Mouse (Mus musculus) liver, embryonic 13.5 days (tissue): ENCODE data around the gene Gabra5. TPM values are rescaled to one million over a fixed set of nuclear protein-coding genes. Genes with fewer than 3 reads are reported as not detected.

Experiments used
- ATAC-seq: fragments of 200-750 bp; cut with Nextera tagmentation; 2 replicates; pipeline ENCODE4 v1.8.0; 2017; ENCODE audit warnings: low read depth, mild to moderate bottlenecking, moderate number of reproducible peaks, moderate library complexity
- DNase-seq: peaks from one replicate; pipeline ENCODE4 v3.0.0; 2022
- H3K27ac ChIP-seq: fragments of 300-500 bp; sonication (generic); 2 replicates; pipeline ENCODE4 v1.5.1; 2015; ENCODE audit warnings: moderate library complexity, mild to moderate bottlenecking, inconsistent platforms
- H3K27me3 ChIP-seq: fragments of 300-500 bp; sonication (generic); 2 replicates; pipeline ENCODE4 v1.6.1; 2015; ENCODE audit warnings: mild to moderate bottlenecking, inconsistent platforms
- H3K36me3 ChIP-seq: fragments of 300-500 bp; sonication (generic); 2 replicates; pipeline ENCODE4 v1.6.1; 2015; ENCODE audit warnings: mild to moderate bottlenecking, inconsistent platforms
- H3K4me1 ChIP-seq: fragments of 300-500 bp; sonication (generic); replicated peaks from 2 replicates; pipeline ENCODE4 v1.6.1; 2015; ENCODE audit warnings: inconsistent platforms
- H3K4me2 ChIP-seq: fragments of 300-500 bp; sonication (generic); 2 replicates; pipeline ENCODE4 v1.6.1; 2015; ENCODE audit warnings: inconsistent platforms, mild to moderate bottlenecking, moderate library complexity
- H3K4me3 ChIP-seq: fragments of 300-500 bp; sonication (generic); replicated peaks from 2 replicates; pipeline ENCODE4 v1.5.1; 2015; ENCODE audit warnings: mild to moderate bottlenecking, inconsistent platforms
- H3K9ac ChIP-seq: fragments of 300-500 bp; sonication (generic); 2 replicates; pipeline ENCODE4 v1.6.1; 2015; ENCODE audit warnings: mild to moderate bottlenecking, inconsistent platforms
- H3K9me3 ChIP-seq: fragments of 300-500 bp; sonication (generic); replicated peaks from 2 replicates; pipeline ENCODE4 v1.6.1; 2016; ENCODE audit warnings: inconsistent platforms
- WGBS: fragments of 180-500 bp; shearing (Covaris S2); methylation state at CpG from one replicate; pipeline ENCODE4 v1.1.7; 2015; ENCODE audit not compliant: insufficient replicate concordance; 5-methylcytosine and 5-hydroxymethylcytosine counted together
- polyA plus RNA-seq: library from polyadenylated mRNA; unstranded; fragments of >200 nt; fragmentation: Nextera tagmentation; extraction: Ambion mirVana; gene quantifications from 2 replicates; pipeline ENCODE4 v1.2.1, GENCODE M21; 2015

Gabra5 gene
- polyA plus RNA-seq, 1 experiment from 2014 or later, result not detected

DNA sequence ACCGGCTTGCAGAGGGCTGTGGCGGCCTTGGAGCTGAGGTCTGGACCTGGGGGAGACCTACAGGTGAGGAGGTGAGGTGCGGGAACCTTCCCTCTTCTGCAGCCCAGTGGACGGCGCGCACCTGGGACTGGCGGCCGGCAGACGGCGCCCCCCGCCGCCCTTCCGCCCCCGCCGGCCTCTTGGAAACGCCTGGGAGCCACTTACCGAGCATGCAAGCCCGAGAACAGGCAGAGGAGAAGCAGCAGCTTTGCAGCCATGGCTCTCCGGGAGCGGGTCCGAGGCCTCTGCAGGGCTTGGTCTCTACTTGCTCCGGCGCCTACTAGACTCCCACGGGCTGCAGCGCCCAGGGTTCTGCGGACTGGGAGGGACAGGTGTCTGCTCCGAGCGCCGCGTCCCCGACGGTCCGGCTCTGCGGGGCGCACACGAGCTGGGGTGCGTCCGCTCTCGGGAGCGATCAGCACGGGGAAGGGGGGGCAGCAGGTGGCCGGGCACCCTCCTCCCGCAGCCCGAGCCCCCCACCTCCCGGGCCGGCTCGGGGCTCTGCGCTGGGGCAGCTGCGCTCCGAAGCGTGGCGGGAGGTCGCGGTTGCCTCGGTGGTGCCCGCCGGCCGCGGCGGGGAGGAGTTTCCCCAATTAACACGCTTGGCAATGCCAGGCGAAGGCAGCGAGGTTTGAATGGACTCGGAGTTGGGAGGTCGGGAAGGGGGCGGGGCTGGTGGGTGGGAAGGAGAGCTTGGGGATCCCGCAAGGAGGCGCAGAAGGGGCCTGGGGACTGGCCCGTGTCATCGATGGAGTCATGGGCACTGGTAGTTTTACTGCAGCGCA lies 123.1 kb downstream of the Gabra5 start, which contains the start of gene Gabrg3:
TSS of gene Gabrg3 (minus strand) at position 672 of the 824 bp plus-strand sequence.
- Histone ChIP-seq H3K4me2 (peak within 1 kb of the TSS; percentile 51), H3K9ac (no peak within 1 kb of the TSS), H3K27me3 (peaks cover 28% of the 10 kb centered on the region), H3K36me3 (no peaks in the 10 kb centered on the region), H3K9me3 (no peaks in the 10 kb centered on the region), H3K4me3 (peak within 1 kb of the TSS; percentile 35), H3K4me1 (no peaks in the 10 kb centered on the region), H3K27ac (no peak within 1 kb of the TSS)
- no peak for DNase-seq
- ATAC-seq, result no peak
- 2% methylated on average over 65 of the region's 71 CpGs for WGBS

DNA sequence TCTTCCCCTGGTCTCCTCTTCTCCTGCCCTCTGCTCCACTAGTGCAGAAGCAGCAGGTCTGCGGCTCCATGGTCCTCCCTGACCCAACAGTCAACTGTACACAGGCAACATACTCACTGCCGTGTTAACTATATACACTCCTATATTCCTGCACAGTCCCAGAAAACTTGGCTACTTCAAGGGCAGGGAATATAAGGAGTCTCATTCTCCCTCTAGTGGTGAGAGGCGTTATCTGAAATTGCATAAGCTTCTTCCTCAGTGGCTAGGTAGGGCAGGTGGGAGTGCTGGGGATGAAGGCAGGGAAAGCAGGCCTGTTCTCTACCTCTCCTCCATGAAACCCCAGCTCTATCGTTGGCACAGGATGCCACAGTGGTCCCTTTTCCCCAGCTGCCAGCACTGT lies 125.7 kb downstream of the Gabra5 start:
- DNase-seq (no peak), ATAC-seq (no peak)
- no peak overlapping the region for H3K4me2 ChIP-seq

DNA sequence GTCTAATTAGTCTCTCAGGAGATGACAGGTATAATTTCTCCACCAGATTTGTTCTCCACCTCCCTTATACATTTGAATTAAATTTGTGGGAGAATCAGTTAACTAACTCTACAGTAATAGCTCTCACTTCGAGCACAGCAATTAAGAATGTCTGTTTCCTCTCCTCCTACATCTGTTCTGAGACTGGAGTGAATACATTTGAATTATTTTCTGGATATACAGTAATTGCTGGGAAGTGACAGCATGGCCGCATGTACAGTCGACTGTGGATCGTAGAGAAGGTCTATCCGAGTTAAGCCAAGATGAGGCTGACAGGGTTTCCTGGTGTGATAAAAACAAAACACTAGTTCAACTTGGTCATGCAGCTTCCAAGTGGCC lies 143.9 kb downstream of the Gabra5 start:
- H3K27ac ChIP-seq, result no peak overlapping the region
- H3K27me3 ChIP-seq, result no peaks in the 10 kb centered on the region
- DNase-seq (no peak), ATAC-seq (no peak)
- no peak overlapping the region for H3K4me3 ChIP-seq
- no peaks in the 10 kb centered on the region for H3K36me3 ChIP-seq
- H3K9ac ChIP-seq, result no peak overlapping the region
- no peaks in the 10 kb centered on the region for H3K4me1 ChIP-seq
- H3K4me2 ChIP-seq, result no peak overlapping the region
- no peaks in the 10 kb centered on the region for H3K9me3 ChIP-seq
- WGBS, result 53% methylated on average over 5 of the region's 5 CpGs

More for the DNA sequence above, 125.7 kb downstream of the Gabra5 start:
- peaks cover 28% of the 10 kb centered on the region for H3K27me3 ChIP-seq
- H3K36me3 ChIP-seq, result no peaks in the 10 kb centered on the region
- H3K9ac ChIP-seq, result no peak overlapping the region
- no peaks in the 10 kb centered on the region for H3K4me1 ChIP-seq
- no peak overlapping the region for H3K27ac ChIP-seq
- no peak overlapping the region for H3K4me3 ChIP-seq
- H3K9me3 ChIP-seq, result no peaks in the 10 kb centered on the region
- WGBS, result 31% methylated on average over 4 of the region's 4 CpGs

DNA sequence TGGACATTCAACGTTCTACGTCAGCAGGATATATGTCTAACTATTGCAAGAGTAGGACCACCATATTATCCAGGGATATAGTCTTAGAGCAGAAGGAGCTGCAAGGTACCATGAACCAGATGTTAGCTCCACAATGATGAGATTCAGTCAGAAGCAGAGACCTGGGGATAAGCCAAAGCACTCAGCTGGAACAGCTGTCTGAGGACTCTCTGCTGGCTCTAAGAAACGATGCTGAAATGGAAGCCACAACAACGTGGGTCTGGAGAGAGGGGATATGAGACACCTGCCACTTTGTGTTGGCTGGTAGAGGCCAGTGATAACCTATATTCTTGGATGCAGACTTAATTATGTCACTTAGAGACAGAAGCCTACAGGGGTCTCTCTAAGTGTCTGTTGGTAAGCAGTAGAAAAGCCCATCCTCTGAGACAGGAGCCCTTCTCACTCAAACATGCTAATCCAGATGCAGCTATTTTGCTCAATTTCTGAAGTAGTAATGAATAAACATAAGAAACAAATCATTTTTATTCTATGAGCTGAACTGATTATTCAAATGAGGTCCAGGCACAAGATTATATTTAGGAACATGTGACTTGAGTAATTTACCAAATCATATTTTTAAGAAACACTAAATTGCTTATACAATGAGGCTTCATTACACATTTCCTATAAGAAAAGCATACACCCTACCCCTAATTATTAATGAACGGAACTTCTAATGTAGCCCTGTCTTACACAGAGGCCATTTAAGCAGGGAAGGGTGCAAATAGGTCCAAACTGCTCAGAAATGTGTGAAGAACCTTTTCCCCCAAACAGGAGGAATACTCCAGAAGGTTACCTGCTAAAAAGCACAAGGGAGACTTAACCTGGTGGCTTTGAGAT lies 144.5 kb downstream of the Gabra5 start:
- DNase-seq (no peak), ATAC-seq (no peak)
- Histone ChIP-seq H3K9me3 (no peaks in the 10 kb centered on the region), H3K27ac (no peak overlapping the region), H3K36me3 (no peaks in the 10 kb centered on the region), H3K9ac (no peak overlapping the region), H3K4me2 (no peak overlapping the region), H3K4me1 (no peaks in the 10 kb centered on the region), H3K4me3 (no peak overlapping the region), H3K27me3 (no peaks in the 10 kb centered on the region)
- WGBS, result 56% methylated on average over 5 of the region's 5 CpGs

DNA sequence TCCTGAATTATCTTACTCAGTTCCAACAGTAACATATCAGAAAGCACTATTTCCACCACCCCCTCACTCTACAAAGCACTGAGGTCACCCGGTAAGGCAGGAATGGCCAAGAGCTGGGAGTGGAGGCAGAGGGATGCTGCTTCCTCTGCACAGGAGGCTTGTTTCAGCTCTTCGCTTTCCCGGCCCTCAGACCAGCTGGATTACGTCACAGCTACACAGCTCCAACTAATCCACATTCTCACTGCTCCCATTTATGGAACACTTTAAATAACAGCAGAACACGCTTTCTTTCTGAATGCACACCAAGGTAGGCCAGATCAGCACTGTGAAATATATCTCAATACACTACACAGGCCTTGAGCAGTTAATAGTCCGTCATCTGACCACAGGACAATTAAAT lies 146.0 kb downstream of the Gabra5 start:
- Histone ChIP-seq H3K9ac (no peak overlapping the region), H3K27me3 (no peaks in the 10 kb centered on the region), H3K36me3 (no peaks in the 10 kb centered on the region), H3K9me3 (no peaks in the 10 kb centered on the region), H3K4me1 (no peaks in the 10 kb centered on the region), H3K27ac (no peak overlapping the region), H3K4me3 (no peak overlapping the region), H3K4me2 (no peak overlapping the region)
- DNase-seq, result no peak
- no peak for ATAC-seq
- WGBS, result 63% methylated on average over 6 of the region's 6 CpGs

DNA sequence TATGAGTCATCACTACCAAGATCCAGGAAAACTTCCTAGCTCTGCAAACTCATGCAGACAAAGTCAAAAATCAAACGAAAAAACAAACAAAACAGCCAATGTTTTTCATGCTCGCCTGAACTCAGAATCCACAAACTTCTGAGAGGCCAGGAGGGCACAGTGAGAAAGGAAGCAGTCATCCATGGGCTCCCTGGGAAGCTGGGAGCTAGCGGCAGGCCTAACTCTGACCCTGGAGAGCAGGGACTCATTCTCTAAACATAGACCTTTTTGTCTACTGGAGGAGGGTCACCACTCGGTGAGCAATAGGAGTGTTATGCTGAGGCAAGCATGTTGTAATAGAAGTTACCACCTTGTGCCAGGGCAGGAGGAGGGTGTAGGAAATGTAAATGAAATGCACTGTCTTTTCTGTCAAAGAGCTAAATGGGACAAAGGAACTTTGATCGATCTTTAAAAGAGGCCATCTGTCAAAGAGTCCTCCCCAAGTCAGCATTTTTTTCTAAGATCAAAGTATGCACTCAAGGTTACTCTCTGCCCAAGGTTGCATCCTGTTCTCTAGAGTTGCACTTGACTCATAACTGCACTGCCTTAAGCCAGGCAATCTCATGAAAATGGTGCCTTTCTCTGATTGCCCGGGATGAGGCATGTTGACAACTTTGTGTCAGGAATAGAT lies 151.9 kb downstream of the Gabra5 start:
- Histone ChIP-seq H3K36me3 (no peaks in the 10 kb centered on the region), H3K9me3 (no peaks in the 10 kb centered on the region), H3K27ac (no peak overlapping the region), H3K4me1 (no peaks in the 10 kb centered on the region), H3K9ac (no peak overlapping the region), H3K4me3 (no peak overlapping the region), H3K27me3 (no peaks in the 10 kb centered on the region), H3K4me2 (no peak overlapping the region)
- WGBS, result 59% methylated on average over 6 of the region's 6 CpGs
- no peak for DNase-seq
- ATAC-seq, result no peak

Other genes starting within 250 kb of the Gabra5 start
- gene Gabrg3, start 122.9 kb downstream of the Gabra5 start, polyA plus RNA-seq, result 0.09 and 0.15 TPM in 2 replicates
- gene Gabrb3, start 90.4 kb downstream of the Gabra5 start, polyA plus RNA-seq, result 0.03 TPM in 2 replicates